Mouse (Mus musculus): ENCODE data around the gene Shisa5. TPM values are rescaled to one million over a fixed set of nuclear protein-coding genes. Genes with fewer than 3 reads are reported as not detected.

The Shisa5 gene
- 1.7 TPM for polyA plus RNA-seq (2014; fragmentation: Illumina TruSeq; extraction: RNeasy Lipid Tissue Mini Kit (QIAGEN cat#74804); ENCODE audit: low read depth, low replicate concordance)

DNA sequence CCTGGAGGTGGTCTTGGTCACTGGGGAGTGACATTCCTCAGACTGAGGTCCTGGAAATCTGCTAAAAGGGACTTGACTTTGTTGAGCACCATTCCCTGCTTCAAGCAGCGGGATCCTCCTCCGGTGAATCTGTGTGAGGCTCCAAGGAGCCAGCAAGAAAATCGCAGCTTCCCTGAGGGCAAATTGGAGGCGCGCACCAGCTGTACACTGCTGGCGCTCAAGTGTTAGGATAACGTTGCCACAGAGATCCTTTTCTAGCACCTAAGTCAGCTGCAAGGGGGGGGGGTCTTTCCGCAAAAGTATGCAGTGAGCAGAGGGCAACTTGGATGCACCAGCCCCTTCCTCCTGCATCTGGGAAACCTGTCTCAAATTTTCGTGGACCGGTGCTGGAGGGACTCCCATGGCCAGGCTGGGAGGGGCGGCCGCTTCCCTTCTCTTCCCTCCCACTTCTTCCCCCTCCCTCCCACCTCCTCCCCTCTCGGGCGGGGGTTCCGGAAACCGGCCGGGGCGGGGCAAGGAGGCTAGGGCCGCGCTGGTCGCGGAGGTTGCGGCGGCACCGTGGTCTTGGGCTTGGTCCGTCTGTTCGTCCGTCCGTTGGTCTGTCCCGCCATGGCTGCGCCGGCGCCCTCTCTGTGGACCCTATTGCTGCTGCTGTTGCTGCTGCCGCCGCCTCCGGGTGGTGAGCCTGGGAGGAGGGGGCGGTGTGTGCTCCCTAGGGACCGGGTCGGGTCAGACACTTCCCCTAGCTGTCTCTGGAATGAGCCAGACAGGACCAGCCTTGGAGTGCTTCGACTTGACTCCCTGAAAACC is at the start of gene Shisa5:
Gene Shisa5 (plus strand): TSS at position 480 of the 810 bp plus-strand sequence.

GRCm38 (mm10) chr9:108991428-108992084 is 46.8 kb upstream of the Shisa5 start, which contains the start of gene Pfkfb4:
TSS of gene Pfkfb4 (plus strand) at chr9:108991778.

DNA sequence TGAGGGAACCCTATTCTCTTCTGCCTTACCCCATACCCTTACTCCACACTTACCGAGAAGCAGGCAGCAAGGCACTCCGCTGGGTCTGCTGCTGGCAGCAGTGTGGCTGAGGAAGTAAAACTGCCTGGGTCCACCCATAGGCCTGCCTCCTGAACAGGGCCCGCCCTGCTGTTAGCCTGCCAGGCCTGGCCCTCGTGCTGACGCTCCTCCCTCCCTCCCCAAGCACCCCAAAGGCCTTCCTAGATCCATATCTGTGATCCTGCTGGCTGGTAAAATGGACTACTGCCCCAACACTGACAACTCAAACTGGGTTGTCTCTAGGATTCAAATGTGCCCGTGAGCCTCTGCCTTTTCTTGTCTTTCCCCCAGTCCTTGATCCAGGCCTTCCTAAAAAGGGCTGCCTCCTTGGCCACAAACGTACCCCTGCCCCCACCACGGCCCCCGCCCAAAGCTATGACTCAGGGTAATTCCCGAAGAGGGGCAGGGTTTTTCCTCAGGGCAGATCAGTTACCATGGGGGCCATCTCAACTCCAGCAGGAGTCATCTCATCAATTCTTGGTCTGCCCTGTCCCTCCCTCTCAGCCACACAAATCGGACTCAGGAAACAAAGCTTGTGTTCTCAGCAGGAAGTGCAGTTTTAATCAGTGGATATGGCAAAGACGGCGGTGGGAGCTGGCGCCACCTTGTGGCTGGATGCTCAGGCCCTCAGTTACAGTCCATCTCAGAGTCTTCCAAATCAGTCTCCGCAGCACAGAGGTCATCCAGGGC is 21.0 kb downstream of the Shisa5 start, which contains the start of gene Trex1:
Gene Trex1 (minus strand): TSS at position 599 of the 768 bp plus-strand sequence.

GRCm38 (mm10) chr9:109073661-109074573 is 35.6 kb downstream of the Shisa5 start, which contains the start of gene Atrip:
TSS of gene Atrip (minus strand) at chr9:109074124.

DNA sequence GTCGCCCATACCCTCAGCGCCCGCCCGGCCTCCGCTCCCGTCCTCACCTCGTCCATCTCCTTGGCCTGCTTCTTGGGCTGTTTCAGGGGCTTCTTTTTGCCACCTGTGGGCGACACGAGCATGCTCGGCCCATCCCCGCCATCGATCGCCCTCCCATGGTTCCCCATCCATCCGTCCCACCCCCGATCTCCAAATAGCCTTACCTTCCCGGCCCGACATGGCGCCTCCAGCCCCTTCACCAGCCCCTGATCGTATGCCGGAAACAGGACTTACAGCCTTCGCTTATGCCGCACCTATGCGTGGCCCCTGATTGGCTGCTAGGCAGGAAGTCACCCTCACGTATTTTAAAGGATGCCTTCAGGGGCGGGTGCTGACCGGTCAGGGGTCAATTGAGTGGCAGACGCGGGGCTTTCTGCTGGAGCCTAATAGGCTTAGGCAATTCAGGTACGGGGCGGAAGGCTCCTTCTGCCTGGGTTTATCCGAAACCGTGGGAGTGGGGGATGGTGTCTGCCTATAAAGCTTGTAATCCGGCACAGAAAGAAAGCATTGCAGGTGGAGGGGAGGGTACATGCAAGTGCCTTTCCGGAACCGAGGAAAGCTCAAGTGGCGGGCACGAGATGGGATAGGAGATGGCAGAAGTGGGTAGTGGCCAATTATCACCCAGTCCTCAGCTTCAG is 43.9 kb downstream of the Shisa5 start, which contains the start of the genes Ccdc51 and Tma7:
Gene Ccdc51 (plus strand): TSS at position 370 of the 677 bp plus-strand sequence.
Gene Tma7 (minus strand): TSS at position 464 of the 677 bp plus-strand sequence.

DNA sequence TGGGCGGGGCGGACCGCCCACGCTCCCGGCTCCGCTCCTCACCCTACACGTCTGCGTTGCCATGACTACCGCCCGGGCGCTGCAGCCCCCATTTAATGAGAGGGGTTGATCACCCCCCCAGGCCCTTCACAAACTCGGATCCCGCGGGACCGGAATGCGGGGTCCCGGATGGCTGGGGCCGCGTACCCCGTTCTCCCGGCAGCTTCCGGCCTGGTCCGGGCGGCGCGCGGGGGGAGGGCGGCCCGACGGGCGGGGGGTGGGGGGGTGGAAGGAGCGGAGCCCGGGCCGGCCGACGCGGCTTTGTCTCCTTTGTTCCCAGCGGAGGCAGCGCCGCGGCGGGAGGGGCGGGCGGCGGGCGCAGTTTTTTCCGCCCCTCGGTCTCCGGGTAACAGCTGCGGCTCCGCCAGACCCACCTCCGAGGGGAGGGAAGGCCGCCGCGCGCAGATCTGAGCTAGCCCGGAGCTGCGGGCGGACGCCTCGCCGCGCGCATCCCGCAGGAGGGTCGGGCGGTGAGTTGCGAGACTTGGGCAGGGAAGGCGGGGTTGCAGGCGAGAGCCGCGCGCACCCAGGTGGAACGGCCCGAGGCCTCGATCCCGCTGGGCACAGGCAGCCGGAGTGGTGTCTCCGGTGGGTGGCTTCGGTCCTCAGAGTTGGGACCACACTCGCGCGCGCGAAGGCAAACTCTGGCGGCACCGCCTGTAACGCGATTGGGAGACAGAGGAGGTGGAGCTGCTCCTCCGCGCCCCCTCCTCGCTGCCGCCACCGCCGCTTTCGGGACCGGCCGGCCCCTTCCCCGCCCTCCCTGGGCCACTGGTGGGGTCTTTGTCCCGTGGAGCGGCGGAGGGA is 57.0 kb downstream of the Shisa5 start, which contains the start of gene Plxnb1:
Gene Plxnb1 (plus strand): TSS at position 253 of the 846 bp plus-strand sequence.

Other genes starting within 250 kb of the Shisa5 start
- gene Nckipsd, start 230.2 kb upstream of the Shisa5 start, polyA plus RNA-seq (2014; fragmentation: Illumina TruSeq; extraction: RNeasy Lipid Tissue Mini Kit (QIAGEN cat#74804); ENCODE audit: low read depth, low replicate concordance), result 0.18 TPM
- 0.04 TPM for gene Celsr3, start 212.2 kb upstream of the Shisa5 start, polyA plus RNA-seq (2014; fragmentation: Illumina TruSeq; extraction: RNeasy Lipid Tissue Mini Kit (QIAGEN cat#74804); ENCODE audit: low read depth, low replicate concordance)
- 0.36 TPM for gene Slc26a6, start 185.3 kb upstream of the Shisa5 start, polyA plus RNA-seq (2014; fragmentation: Illumina TruSeq; extraction: RNeasy Lipid Tissue Mini Kit (QIAGEN cat#74804); ENCODE audit: low read depth, low replicate concordance)
- gene Tmem89, start 123.9 kb upstream of the Shisa5 start, polyA plus RNA-seq (2014; fragmentation: Illumina TruSeq; extraction: RNeasy Lipid Tissue Mini Kit (QIAGEN cat#74804); ENCODE audit: low read depth, low replicate concordance), result not detected
- gene Uqcrc1, start 101.9 kb upstream of the Shisa5 start, polyA plus RNA-seq (2014; fragmentation: Illumina TruSeq; extraction: RNeasy Lipid Tissue Mini Kit (QIAGEN cat#74804); ENCODE audit: low read depth, low replicate concordance), result 73.6 TPM
- gene Col7a1, start 85.0 kb upstream of the Shisa5 start, polyA plus RNA-seq (2014; fragmentation: Illumina TruSeq; extraction: RNeasy Lipid Tissue Mini Kit (QIAGEN cat#74804); ENCODE audit: low read depth, low replicate concordance), result not detected
- not detected for gene Ucn2, start 52.6 kb upstream of the Shisa5 start, polyA plus RNA-seq (2014; fragmentation: Illumina TruSeq; extraction: RNeasy Lipid Tissue Mini Kit (QIAGEN cat#74804); ENCODE audit: low read depth, low replicate concordance)
- 3.4 TPM for gene Pfkfb4, start 46.8 kb upstream of the Shisa5 start, polyA plus RNA-seq (2014; fragmentation: Illumina TruSeq; extraction: RNeasy Lipid Tissue Mini Kit (QIAGEN cat#74804); ENCODE audit: low read depth, low replicate concordance)
- not detected for gene Trex1, start 21.2 kb downstream of the Shisa5 start, polyA plus RNA-seq (2014; fragmentation: Illumina TruSeq; extraction: RNeasy Lipid Tissue Mini Kit (QIAGEN cat#74804); ENCODE audit: low read depth, low replicate concordance)
- gene Atrip, start 35.6 kb downstream of the Shisa5 start, polyA plus RNA-seq (2014; fragmentation: Illumina TruSeq; extraction: RNeasy Lipid Tissue Mini Kit (QIAGEN cat#74804); ENCODE audit: low read depth, low replicate concordance), result 5.9 TPM
- gene Ccdc51, start 43.9 kb downstream of the Shisa5 start, polyA plus RNA-seq (2014; fragmentation: Illumina TruSeq; extraction: RNeasy Lipid Tissue Mini Kit (QIAGEN cat#74804); ENCODE audit: low read depth, low replicate concordance), result not detected
- 564 TPM for gene Tma7, start 44.0 kb downstream of the Shisa5 start, polyA plus RNA-seq (2014; fragmentation: Illumina TruSeq; extraction: RNeasy Lipid Tissue Mini Kit (QIAGEN cat#74804); ENCODE audit: low read depth, low replicate concordance)
- gene Plxnb1, start 56.8 kb downstream of the Shisa5 start, polyA plus RNA-seq (2014; fragmentation: Illumina TruSeq; extraction: RNeasy Lipid Tissue Mini Kit (QIAGEN cat#74804); ENCODE audit: low read depth, low replicate concordance), result 0.34 TPM
- gene Fbxw21, start 123.5 kb downstream of the Shisa5 start, polyA plus RNA-seq (2014; fragmentation: Illumina TruSeq; extraction: RNeasy Lipid Tissue Mini Kit (QIAGEN cat#74804); ENCODE audit: low read depth, low replicate concordance), result 0.35 TPM
- 0.42 TPM for gene Fbxw13, start 157.4 kb downstream of the Shisa5 start, polyA plus RNA-seq (2014; fragmentation: Illumina TruSeq; extraction: RNeasy Lipid Tissue Mini Kit (QIAGEN cat#74804); ENCODE audit: low read depth, low replicate concordance)
- 0.85 TPM for gene Fbxw20, start 196.2 kb downstream of the Shisa5 start, polyA plus RNA-seq (2014; fragmentation: Illumina TruSeq; extraction: RNeasy Lipid Tissue Mini Kit (QIAGEN cat#74804); ENCODE audit: low read depth, low replicate concordance)
- gene Fbxw14, start 249.1 kb downstream of the Shisa5 start, polyA plus RNA-seq (2014; fragmentation: Illumina TruSeq; extraction: RNeasy Lipid Tissue Mini Kit (QIAGEN cat#74804); ENCODE audit: low read depth, low replicate concordance), result not detected

Data from testis, adult 10 weeks (tissue).